Mouse (Mus musculus) MN1 (cell line): ENCODE results near the gene Adarb1.

Experiments
- DNase-seq: peaks from one replicate; pipeline ENCODE4 v3.0.0-alpha.2; 2016; ENCODE audit warnings: low spot score

Adarb1 gene

GRCm38 (mm10) chr10:77383045-77383444 lies 35.0 kb downstream of the Adarb1 start:
- no peak for DNase-seq

- no peak for DNase-seq
Measured at GRCm38 (mm10) chr10:77381191-77381590, 36.9 kb downstream of the Adarb1 start.

- no peak for DNase-seq
Measured at GRCm38 (mm10) chr10:77380716-77381115, 37.4 kb downstream of the Adarb1 start.

- no peak for DNase-seq
Measured at GRCm38 (mm10) chr10:77379199-77379598, 38.9 kb downstream of the Adarb1 start.

- DNase-seq = no peak
Measured at GRCm38 (mm10) chr10:77376056-77376455, 42.0 kb downstream of the Adarb1 start.

GRCm38 (mm10) chr10:77374948-77375347 lies 43.1 kb downstream of the Adarb1 start:
- DNase-seq = peak; percentile 19

GRCm38 (mm10) chr10:77374407-77374806 lies 43.7 kb downstream of the Adarb1 start:
- no peak for DNase-seq

GRCm38 (mm10) chr10:77370129-77370528 lies 47.9 kb downstream of the Adarb1 start:
- DNase-seq = no peak

- peak; percentile 79 for DNase-seq
Measured at GRCm38 (mm10) chr10:77367973-77368372, 50.1 kb downstream of the Adarb1 start.

- no peak for DNase-seq
Measured at GRCm38 (mm10) chr10:77366959-77367358, 51.1 kb downstream of the Adarb1 start.

GRCm38 (mm10) chr10:77365212-77365611 lies 52.9 kb downstream of the Adarb1 start:
- DNase-seq = no peak

GRCm38 (mm10) chr10:77360486-77360885 lies 57.6 kb downstream of the Adarb1 start:
- no peak for DNase-seq

GRCm38 (mm10) chr10:77357957-77358356 lies 60.1 kb downstream of the Adarb1 start:
- no peak for DNase-seq

GRCm38 (mm10) chr10:77353031-77353745 lies 64.9 kb downstream of the Adarb1 start:
- DNase-seq = peak; percentile 87

GRCm38 (mm10) chr10:77342842-77343241 lies 75.2 kb downstream of the Adarb1 start:
- peak; percentile 63 for DNase-seq

- DNase-seq = no peak
Measured at GRCm38 (mm10) chr10:77341711-77342110, 76.4 kb downstream of the Adarb1 start.

- no peak for DNase-seq
Measured at GRCm38 (mm10) chr10:77341059-77341458, 77.0 kb downstream of the Adarb1 start.

GRCm38 (mm10) chr10:77339871-77340341 lies 78.2 kb downstream of the Adarb1 start:
- DNase-seq = no peak

- no peak for DNase-seq
Measured at GRCm38 (mm10) chr10:77333518-77333917, 84.6 kb downstream of the Adarb1 start.

- no peak for DNase-seq
Measured at GRCm38 (mm10) chr10:77329446-77330094, 88.5 kb downstream of the Adarb1 start.

GRCm38 (mm10) chr10:77324716-77325115 lies 93.4 kb downstream of the Adarb1 start:
- no peak for DNase-seq

GRCm38 (mm10) chr10:77321611-77322010 lies 96.5 kb downstream of the Adarb1 start:
- DNase-seq = no peak

GRCm38 (mm10) chr10:77321001-77321400 lies 97.1 kb downstream of the Adarb1 start:
- DNase-seq = no peak

GRCm38 (mm10) chr10:77315682-77316081 lies 102.4 kb downstream of the Adarb1 start:
- no peak for DNase-seq
